Mouse (Mus musculus) testis, adult 2 months (tissue): ENCODE measurements around the gene Bcl3.

ENCODE experiments used
- CTCF ChIP-seq: fragments of 200-500 bp; IDR thresholded peaks from 2 replicates; pipeline ENCODE4 v1.5.1; 2012; ENCODE audit warnings: low read depth, mild to moderate bottlenecking, inconsistent platforms, low read length, moderate library complexity; ENCODE audit not compliant: control insufficient read depth, insufficient read depth, insufficient replicate concordance
- POLR2A ChIP-seq: fragments of 200-500 bp; IDR thresholded peaks from 2 replicates; pipeline ENCODE4 v1.6.1; 2012; ENCODE audit warnings: low read depth, mild to moderate bottlenecking, inconsistent platforms, low read length, moderate library complexity; ENCODE audit not compliant: control insufficient read depth

GRCm38 (mm10) chr7:19841686-19842413, 19.3 kb upstream of the Bcl3 start:
- no peak for TF ChIP-seq CTCF
- no peak for TF ChIP-seq POLR2A
